Mouse (Mus musculus) 3T3-L1 (cell line): ENCODE measurements around the gene Noto.

Experiments
- DNase-seq: peaks from one replicate; pipeline ENCODE4 v3.0.0-alpha.2; 2015; ENCODE audit warnings: low read depth, low spot score

Noto gene

GRCm38 (mm10) chr6:85431274-85431841 lies 7.7 kb downstream of the Noto start:
- peak; percentile 51 for DNase-seq

GRCm38 (mm10) chr6:85431842-85432431 lies 8.3 kb downstream of the Noto start, which contains the start of gene Smyd5:
Gene Smyd5, plus strand, starts transcription at chr6:85431989.
- peak; percentile 92 for DNase-seq

GRCm38 (mm10) chr6:85433865-85434264 lies 10.2 kb downstream of the Noto start:
- no peak for DNase-seq

DNA sequence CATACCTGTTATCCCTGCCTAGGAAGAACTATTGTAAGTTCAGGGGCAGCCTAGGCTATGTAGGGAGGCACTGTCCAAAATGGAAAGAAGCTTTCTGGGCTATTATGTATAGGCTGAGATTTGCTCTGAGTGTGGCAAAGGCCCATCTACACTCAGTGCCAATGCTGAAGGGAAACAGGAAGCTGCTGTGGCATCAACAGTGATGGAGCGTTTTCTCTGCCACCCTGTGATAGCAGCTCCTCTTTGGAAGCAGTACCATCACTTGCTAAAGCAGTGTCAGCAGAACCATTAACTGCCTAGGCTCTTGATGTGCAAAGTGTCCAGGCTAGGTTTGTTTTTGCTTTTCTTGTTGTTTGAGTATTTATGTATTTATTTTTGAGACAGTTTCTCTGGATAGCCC lies 12.5 kb downstream of the Noto start:
- peak; percentile 43 for DNase-seq

DNA sequence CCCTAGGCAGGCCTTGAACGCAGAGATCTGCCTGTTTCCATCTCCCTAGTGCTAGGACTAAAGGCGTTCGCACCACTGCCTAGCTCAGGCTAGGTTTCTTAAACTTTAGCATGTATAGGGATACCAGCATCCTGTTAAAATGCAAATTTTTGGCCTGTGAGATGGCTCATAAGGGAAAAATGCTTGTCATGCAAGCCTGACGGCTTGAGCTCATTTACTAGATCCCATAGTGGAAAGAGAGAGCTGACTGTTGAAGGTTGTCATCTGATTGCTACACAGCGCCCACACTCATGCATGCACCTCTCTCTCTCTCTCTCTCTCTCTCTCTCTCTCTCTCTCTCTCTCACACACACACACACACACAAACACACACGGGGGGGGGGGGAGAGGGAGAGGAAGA lies 12.9 kb downstream of the Noto start:
- peak; percentile 77 for DNase-seq

- no peak for DNase-seq
Observed at GRCm38 (mm10) chr6:85441142-85441541, 17.5 kb downstream of the Noto start.

GRCm38 (mm10) chr6:85443488-85444233 lies 20.0 kb downstream of the Noto start:
- DNase-seq: peak; percentile 84

DNA sequence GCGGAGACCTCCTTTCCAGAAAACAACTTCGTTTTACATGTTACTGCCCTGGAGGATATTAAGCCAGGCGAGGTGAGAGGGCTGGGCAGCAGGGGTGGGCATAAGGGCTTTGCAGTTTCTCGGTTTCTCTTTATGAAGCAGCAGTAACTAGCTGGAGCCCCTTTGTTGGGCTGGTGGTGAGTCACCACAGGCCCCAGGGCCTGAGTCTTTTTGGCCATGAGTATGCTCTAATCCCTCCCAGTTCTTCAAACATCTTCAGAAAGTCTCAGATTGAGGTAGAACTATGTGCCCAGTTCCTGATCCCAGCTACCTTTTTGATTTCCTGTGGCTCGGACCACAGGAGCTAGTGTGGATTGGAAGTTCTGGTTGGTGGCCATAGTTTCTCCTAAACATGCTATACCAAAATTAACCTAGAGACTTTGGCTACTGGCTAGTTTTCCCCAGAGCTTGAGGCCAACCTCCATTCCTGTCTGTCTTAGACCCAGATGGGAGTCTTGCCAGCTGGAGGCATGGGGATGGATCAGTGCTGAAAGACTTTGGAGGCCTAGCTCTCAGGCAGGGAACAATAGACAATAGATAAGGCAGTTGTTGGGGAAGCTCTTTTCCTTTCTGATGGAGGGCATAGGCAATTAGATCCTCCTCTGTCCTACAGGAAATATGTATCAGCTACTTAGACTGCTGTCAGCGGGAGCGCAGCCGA lies 20.7 kb downstream of the Noto start:
- peak; percentile 75 for DNase-seq

DNA sequence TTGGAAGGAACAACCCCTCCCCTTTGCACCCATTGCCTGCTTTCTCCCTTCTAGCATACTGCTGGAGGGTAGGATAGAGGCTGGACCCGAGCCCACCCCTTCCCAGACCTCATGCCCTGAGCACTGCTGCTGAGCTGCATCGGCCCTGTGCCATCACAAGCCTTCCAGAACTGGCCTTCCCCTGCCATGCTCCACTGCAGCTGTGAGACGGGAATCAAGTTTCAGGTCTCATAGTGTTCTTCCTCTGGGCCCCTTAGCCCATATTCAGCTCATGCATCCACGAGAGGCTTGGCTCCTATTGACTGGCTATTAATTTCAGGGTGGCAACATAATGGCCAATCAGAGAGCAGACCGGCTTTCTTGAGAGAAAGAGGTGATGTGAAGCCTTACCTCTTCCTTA lies 21.6 kb downstream of the Noto start:
- DNase-seq: no peak

- DNase-seq: no peak
Observed at GRCm38 (mm10) chr6:85447351-85447750, 23.7 kb downstream of the Noto start.

DNA sequence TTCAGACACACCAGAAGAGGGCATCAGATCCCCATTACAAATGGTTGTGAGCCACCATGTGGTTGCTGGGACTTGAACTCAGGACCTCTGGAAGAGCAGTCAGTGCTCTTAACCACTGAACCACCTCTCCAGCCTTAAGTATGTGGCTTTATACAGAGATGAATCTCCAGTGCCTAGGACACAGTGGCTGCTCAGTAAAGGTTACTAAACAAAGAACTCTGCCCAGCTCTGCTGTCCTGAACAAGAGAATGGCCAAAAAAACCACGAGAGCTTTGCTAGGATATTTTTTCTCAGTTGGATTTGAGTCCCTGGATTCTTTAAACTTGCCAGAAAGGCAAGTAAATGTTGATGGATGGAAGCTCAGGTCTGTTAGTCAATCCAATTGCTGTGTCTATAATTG lies 26.5 kb downstream of the Noto start:
- DNase-seq: peak; percentile 33

DNA sequence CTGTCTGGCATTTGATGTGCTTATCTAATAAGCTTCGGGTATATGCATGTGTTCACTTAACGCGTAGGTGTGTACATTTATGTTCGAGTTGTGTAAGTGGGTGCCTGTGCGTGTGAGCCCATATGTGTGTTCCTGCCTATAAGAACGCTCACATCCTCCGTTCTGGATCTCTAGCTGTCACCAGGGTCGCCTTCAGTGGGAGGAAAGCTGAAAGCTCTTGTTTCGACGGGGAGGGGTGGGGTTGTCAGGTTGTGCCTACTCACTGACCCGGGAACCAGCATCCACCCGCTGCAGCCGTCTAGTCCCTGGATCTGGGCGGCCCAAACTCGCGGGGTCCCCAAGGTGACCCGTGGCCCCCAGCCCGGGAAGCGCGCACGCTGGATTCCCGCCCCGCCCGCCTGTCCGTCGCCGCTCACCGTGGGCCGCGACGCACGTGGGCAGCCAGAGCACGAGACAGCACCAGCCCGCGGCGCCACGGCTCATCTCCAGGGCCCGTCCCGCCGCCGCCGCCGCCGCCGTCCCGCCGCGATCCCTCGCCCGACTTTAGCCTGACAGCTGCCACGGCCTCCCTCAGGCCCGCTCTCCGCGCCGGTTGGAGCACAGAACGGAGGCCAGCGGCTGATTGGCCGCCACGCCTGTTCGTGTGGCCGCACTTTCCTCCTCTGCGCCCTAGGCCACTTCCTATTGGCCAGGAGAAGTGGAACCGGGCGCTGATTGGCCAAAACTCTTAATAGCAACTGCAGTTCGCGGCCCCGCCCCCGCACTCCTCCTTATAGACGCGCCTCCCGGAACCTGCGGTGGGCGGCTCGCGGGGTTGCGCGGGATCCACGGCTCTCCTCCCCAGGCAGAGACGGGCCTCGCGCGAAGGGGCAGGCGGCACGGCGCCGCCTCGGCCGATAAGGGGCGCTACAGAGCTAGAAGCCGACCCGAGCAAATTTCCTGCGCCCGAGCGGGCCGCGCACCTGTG lies 27.3 kb downstream of the Noto start, which contains the start of gene Cct7:
TSS of gene Cct7 (plus strand) at position 818 of the 967 bp plus-strand sequence.
- peak; percentile 100 for DNase-seq

- DNase-seq: peak; percentile 100
Observed at GRCm38 (mm10) chr6:85451664-85452410, 28.2 kb downstream of the Noto start, which contains the start of gene Pradc1. Gene Pradc1, minus strand, starts transcription at chr6:85451970.

DNA sequence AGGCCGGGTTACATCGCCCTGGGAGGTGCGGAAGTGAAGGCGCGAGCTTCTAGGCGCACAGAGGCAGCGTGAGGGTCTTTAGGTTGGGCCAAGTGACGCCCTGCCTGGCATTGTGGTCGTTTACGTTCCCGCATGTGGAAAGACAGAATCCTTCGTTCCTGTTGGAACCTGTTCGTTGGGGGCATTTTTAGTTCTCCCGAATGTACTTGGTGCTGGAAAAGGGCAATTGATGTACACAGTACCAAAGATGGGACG lies 28.7 kb downstream of the Noto start:
- no peak for DNase-seq

DNA sequence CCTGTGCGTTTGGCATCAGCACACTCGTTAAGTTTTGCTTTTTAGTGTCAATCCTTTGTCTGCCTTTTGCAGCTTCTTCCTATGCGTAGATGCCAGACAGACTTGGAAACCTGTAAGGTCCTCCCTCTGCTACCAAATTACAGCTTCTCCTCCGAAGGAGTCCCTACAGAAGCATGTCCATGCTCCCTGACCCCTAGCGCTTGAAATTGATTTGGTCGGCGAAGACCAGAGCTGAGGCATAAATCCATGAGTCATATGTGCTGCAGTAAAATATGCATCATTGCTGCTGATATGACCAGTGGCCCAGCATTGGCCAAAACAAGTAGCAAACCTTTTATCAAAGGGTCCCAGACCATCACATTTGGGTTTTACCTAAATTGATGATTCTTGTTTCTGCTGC lies 29.1 kb downstream of the Noto start:
- DNase-seq: peak; percentile 73

DNA sequence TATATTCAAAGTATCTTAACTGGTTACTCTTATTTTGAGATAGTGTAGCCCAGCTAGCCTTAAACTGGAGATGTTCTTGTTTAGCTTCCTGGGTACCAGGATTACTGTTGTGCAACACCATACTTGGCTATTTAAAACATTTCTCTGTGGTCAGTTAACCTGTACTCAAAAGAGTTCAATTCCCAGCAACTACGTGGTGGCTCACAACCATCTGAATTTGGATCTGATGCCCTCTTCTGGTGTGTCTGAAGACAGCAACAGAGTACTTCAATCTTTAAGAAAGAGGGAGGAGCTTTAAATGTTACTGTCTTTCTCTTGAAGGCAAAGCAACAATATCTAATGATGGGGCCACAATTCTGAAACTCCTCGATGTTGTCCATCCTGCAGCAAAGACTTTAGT lies 35.9 kb downstream of the Noto start:
- peak; percentile 51 for DNase-seq

DNA sequence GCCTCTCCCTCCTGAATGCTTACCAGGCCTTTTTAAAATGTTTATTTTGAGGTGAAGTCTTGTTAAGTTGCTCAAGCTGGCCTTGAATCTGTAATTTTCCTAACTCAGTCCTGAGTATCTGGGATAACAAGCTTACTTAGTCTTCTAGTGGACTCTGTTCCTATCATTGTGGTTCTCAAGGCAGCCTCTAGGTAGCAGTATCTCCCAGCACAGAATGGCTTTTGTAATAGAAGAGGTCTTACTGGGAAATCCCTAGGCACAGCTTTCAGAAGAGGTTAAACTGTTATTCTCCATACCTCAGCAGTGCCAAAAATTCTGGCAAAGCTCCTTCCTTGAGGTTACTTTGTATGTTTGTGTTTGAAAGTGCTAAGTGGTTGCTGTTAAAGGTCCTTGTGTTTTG lies 41.7 kb downstream of the Noto start:
- peak; percentile 63 for DNase-seq

- DNase-seq: no peak
Observed at GRCm38 (mm10) chr6:85469660-85470430, 46.2 kb downstream of the Noto start.

DNA sequence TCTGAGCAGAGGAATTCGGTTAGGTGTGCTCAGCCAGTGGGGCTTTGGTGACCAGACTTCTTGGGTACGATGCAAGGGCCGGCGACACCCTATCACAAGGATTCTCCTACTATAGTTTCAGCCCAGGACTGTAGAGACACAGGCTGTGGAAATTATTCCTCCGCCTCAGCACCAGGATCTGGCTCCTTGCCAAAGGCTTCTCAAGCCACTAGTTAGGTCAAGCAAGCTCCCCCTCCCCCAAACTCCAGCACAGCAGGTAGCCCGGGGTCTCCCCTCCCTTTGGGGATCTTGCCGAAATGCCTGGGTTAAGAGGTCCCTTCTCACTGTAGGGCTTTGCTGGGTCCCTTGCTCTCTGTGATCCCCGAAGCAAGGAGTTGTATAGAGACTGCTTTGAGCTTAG lies 48.3 kb downstream of the Noto start:
- DNase-seq: no peak

GRCm38 (mm10) chr6:85472542-85472941 lies 48.9 kb downstream of the Noto start:
- no peak for DNase-seq
